Mouse (Mus musculus) spleen, embryonic (tissue): ENCODE measurements at regions not wholly inside any gene's neighbourhood (a gene's known extent, or its start where the extent isn't known, plus 50 kb on each side); places are given as distances from the start of the nearest gene placed in this dataset.

ENCODE experiments used
- CTCF ChIA-PET: fragments of 350-600 bp; sonication (Branson Sonifier 250); formaldehyde crosslinking; loops from one replicate; lab custom pipeline; 2022; lab: Charles Lee

DNA sequence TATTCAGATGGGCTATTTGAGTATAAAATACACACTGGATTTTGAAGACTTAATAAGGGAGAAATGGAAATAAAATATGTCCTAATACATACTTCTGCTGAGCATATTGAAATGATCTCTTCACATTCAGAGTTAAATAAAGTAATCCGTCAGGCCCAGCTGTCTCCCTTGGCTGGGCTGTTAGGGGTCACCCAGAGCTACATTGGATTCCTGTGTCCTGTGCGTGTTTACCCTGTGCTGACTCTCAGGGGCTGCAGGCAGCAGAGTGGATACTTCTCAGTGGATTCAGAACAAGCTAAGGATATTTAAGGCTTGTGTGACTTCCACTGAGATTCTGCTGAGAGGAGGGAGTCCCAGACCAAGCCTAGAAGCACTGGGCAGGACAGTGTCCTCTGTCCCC is 135.6 kb upstream of the Fstl4 start:
- CTCF ChIA-PET = no interaction called here

DNA sequence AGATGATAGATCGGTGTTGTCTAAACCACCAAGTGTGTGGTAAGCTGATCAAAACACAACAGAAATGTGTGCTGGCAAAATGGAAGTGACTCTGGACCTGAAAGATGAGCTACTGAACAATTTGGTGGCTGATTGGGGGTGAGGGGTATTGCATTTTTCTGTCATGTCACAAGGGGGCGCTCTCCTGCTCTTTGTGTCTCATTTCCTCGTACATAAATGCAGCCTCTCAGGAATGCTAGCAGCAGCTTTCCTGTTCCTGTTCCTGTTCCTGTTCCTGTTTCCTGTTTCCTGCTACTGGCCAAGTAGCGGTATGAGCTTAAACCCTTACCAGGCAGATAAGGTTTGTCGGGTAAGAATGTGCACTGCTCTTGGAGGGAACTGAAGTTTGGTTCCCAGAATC is 134.7 kb upstream of the Fstl4 start:
- CTCF ChIA-PET = no interaction called here

DNA sequence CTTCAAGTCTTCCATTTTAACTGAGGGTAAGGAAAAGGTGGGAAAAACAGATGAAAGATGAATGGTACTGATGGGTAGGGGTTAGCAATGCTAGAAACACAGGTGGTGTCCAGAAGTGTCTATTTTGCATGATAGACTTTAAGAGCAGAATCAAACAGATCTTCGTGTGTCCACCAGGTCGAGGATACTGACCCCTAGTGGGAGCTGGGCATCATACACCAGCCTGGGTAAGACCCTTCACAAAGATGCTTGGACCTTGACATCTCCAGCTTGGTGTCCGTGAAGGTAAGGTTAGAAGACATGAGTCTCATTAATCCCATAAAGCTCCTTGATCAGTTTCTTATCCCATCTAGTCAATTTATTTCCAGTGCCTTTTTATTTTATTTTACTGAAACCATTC is 132.9 kb upstream of the Fstl4 start:
- CTCF ChIA-PET = no interaction called here

DNA sequence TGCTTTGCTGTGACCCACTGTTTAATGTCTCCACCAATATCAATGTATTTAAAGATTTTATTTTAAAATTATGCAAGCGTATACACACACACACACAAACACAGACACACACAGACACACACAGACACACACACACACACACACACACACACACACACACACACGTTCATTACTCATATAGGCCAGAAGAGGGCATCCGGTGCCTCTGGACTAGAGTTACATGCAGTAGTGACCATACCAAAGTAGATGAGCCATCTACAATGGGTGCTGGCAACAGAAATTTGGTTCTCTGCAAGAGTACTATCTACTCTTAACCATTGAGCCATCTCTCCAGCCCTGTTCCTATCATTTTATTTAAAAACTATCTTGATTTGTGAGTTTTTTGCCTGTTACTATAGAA is 130.2 kb upstream of the Fstl4 start:
- CTCF ChIA-PET = interaction anchor here (0.6 kb wide), 1 partner anchor 700 kb away, joined by 12 read pairs; no protein-coding TSS in a partner anchor

DNA sequence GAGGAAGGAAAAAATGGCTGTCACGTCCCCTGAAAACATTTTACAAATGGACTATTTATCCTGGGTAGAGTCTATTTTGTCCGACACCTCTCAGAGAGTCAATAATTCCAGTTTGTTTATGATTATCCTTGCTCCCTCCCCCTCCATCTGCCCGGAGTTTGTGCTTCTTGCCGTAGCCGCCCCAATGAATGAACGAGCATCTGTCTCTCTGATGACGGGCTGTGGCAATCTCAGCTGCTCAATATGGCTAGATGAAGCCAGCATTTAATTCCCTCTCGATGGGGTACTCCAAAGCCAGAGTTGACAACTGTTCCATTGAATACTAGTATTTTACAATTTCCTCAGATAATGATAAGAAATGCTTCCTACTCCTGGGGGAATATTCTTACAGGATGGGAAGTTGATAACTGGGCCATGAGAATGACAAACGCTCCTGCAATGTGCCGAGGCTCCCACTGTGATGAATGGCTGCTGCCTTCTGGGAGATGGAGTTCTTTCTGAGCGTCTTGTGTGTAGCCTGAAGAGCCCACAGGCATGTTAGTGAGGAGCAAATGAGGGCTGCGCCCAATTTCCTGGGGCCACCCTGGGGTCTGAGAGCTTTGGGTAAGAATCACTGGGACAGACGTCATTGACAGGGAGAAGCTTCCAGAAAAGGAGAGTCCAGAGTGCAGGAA is 128.6 kb upstream of the Fstl4 start:
- CTCF ChIA-PET = no interaction called here

DNA sequence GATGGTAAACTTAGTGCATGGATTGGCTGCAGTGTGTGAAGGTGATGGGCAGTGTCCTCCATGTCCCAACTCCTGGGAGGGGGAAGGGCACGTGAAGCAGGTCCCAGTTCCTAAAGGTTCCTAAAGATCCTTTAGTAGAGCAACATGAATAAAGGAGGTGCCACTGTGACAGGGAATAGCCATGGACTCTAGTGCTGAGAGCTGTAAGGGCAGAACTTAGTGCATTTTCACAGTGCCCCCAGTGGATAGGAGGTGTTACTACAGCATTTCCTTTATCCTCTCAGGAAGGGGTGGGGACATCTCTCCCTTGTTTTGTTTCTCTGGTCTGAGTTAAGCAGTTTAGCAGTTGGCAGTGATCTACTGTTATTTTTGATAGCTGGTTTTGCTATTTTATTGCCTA is 125.5 kb upstream of the Fstl4 start:
- CTCF ChIA-PET = no interaction called here

DNA sequence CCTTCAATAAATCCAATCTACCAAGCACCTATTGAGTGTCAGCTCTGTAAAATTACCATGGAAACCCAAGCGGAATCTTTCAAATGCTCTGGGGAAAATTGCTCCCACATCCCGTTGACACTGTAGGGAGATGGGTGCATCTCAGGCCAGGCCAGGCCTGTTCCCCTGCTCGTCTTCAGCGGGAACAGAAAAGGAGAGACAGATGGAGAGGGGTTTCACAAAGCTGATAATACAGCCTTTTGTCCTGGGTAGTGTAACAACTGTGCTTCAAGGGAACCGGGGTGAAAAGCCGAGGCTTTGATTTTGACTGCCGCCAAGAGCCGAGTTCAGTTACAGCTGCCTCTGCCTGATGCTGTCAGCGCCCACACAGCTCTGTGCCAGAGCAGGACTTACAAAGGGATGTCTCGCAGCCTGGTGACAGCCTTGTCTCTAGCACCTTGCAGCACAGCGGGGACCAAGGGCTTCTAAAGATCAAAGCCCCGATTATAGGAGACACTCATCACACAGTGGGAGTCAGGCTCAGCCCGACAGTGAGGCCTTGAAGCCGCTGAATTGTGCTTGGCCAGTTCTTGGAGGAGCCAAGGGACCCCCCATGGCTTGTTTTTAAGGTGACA is 122.6 kb upstream of the Fstl4 start:
- CTCF ChIA-PET = no interaction called here

DNA sequence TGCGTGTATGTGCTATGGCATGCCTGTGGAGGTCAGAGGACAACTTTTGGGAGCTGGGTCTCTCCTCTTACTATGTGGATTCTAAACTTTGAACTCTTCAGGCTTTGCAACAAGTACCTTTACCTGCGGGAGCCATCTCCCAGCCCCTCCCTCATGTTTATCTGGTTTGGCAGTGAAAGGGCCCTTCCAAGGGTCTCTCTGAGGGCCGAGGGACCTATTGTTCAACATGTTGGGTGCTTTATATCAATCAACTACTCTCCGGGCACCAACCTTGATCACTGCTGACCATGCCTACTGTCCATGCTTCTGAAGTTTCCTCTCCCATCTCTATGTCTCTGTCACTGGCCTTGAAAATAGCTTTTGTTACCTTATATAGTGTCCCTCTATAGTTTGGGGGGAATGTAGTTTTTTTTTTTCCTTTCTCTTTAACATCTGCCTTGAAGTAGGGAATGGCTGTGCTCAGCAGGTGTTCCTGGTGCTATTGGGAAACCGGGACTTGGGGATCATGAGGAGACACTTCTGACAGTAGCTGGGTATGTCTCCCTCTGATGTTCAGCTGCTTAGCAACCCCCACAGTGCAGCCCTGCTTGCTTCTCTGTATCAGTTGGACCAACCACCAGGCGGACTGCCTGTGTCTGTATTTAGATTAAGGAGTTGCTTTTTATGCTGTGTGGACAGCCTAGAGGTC is 120.2 kb upstream of the Fstl4 start:
- CTCF ChIA-PET = no interaction called here

DNA sequence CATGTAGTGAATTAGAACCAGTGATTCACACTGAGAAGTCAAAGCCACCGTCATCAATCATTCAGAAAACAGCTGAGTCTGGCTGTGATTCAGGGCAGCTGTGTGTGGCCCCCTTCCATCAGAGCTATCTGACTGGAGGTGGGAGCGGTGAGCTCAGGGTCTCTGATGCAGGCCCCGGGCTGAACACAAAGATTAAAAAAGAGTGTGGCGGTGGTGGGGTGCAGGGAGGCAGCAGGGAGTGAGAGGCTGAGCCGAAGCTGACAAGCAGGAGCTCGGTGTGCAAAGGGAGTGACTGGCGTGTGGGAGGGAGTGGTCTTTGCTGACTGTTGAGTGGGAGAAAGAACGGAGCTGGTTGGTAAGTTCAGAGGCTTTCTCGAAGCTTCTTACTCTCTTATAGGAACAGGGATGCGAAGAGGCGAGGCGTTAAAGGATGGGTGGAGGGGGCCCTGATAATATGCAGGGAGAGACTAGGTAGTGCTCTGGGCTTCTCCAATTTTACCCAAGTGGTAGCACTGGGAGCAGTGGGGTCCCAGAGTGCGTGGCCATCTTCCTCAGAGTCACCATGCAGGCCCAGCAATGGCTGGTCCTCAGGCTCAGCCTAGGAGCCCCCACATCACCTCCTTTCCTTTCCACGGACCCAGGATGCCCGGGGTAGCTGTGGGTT is 116.1 kb upstream of the Fstl4 start:
- CTCF ChIA-PET = interaction anchor here (0.7 kb wide), 1 partner anchor 10 kb away, joined by 5 read pairs; no protein-coding TSS in a partner anchor

DNA sequence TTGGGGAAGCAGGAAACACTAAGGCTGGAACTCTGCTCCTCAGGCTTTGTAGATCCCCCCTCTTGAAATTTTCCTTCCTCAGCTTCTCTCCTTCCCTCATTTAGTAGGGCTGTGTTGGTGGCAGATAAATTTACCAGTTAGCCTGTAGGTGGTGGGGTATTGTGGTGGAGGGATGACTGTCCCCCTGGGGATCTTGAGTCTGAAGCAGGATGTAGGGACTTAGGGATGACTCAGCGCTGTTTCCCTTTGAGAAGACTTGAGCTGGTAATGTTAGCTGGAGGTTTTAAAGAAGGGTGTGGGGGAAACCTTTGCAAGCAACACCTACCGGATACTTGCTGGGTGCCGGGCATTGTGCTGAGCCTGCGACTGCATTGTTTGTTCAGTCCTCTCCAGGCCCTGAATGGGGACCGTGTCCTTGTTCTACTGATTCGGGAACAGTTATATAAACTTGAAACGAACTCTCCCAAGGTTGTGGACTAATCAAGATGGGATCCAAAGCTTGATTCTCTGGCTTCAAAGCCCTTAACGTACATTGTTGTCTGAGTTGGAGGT is 115.5 kb upstream of the Fstl4 start:
- CTCF ChIA-PET = no interaction called here

DNA sequence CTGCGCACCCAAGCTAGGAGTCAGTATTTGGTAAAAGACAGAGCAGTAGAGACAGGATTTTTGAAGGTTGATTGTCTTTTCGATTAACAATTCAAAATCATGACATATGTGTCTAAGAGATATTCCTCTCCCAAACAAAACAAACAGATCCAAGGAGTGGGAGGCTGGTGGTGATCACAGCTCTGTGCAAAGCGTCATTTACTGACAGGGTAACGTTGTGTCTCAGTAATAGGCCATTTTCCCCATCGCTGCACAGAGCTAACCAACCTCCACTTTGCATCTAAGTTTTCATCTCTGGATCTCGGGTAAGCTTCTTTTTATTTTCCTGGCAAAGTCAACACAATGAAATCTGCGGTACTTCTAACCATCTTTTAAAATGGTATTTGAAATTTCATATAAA is 109.8 kb upstream of the Fstl4 start:
- CTCF ChIA-PET = no interaction called here

DNA sequence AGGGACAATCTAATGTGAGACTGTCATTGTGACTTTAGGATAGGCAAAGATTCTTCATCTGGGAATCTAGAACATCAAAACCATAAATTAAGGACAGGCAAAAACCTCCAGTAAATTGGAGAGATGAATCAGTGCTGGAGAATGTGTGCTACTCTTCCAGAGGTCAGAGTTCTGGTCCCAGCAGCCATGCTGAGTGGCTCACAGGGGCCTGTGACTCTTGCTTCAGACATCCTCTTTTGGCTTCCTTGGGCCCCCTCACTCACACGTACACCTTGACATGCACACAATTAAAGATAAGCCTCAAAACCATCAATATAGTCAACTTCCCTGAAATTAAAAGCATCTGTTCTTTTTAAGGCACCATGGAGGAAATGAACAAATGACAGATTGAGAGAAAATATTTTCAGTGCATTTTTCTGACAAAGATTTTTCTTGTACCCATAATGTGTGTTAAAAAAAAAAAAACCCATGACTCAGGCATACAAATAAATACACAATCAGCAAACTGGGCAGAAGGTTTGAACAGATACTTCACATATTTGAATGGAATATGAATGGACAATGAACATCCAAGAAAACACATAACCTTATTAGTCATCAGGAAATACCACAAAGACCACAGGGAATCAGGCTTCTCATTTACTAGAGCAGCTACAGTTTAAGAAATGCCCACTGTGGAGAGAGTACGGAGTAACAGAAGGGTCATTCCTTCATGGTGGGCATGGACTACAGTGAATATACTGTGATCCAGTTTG is 108.5 kb upstream of the Fstl4 start:
- CTCF ChIA-PET = no interaction called here

DNA sequence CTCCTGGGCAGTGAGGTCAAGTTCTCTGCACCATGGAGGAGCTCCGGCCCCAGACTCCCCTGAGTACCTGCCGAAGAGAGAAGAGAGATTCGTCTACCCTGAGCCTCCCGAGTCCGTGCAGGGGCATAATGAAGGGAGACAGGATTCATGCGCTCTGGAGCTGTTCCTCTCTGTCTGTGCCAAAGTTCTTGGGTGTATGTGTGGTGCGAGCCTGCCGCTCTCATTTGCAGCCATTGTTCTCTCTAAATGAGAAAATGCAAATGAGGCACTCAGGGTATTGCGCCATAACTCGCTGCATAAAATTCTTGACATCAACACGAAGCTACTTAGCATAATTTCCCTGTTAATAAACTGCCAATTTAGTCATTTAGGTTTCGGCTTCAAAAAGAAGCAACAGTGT is 103.2 kb upstream of the Fstl4 start:
- CTCF ChIA-PET = no interaction called here

DNA sequence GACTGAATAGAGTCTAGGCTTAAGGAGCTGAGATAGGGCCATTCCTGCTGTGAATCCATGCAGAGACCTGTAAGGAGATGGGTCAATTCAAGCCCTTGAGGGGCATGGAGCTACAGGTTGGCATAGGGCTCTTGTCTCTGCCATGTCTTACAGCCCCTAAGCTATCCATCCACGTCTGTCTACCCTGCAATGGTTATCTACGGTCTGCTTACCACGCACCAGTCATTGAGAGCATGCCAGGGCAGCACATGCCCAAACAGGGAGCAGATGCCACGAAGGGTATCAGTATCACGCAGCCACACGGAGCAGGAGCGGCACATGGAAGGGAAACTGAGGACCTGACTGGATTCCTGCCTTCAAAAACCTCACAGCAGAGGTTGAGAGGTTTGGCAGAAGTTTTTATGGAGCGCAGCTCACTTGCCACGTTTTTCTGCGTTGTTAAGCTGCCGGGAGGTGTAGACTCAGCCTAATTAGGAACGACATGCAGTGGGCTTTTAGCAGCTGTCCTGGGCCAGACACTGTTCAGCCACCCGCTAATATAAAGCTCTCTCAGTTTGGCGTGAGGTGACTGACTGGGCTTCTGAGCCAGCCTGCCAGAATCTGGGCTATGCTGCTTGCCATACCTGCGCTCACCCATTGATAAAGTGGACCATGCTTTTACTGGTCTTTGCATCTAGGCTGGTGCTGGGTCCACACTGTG is 102.4 kb upstream of the Fstl4 start:
- CTCF ChIA-PET = no interaction called here

DNA sequence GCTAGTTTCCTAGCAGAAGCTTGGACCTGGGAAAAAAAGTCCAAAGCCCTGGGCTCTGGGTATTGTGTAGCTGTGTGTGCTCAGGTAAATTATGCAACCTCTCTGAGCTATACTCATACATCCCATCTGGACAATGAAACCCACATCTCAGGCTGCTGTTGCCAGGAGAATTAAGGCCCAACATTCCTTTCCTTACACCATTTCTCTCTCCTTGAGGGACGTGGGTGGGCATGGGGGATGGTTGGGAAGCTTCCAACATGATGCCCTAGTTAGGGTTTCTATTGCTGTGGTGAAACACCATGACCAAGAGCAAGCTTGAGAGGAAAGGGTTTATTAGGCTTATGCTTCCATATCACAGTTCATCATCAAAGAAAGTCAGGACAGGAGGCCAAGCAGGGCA is 99.1 kb upstream of the Fstl4 start:
- CTCF ChIA-PET = no interaction called here

DNA sequence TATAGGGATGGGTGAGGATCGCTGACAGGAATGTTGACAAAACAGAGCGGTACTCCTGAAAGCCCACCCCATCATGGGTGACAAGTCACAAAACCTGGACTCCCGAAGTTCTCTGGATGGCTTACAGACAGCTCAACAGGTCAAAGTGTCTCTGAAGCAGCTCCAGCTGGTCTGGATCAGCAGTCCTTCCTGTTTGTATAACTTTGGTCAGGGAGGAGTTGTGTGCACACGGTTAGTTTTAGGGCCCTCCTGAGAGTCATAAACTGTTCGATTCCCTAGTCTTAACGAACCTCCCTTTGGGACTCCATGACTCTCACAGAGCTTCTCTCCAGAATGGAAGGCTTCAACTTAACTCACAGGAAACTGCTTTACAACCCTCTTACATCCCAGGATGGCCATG is 89.4 kb upstream of the Fstl4 start:
- CTCF ChIA-PET = no interaction called here

DNA sequence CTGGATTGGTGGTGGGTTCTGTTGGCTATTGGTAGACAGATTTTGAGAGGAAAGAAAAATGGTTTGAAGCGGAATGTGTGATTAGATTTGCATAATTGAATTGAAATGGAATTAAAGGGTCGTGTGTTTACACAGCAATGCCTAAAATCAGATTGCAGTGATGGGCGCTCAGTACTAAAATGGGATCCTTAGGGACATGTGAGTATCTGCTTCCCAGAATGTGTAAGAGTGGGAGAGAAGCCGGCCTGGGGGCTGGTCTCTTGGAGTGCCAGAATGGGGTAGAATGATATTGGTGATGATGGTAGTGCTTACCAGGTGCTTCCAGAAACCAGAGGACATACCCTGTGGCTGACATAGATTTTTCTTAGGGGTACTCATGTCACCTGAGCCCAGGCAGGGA is 86.2 kb upstream of the Fstl4 start:
- CTCF ChIA-PET = no interaction called here

DNA sequence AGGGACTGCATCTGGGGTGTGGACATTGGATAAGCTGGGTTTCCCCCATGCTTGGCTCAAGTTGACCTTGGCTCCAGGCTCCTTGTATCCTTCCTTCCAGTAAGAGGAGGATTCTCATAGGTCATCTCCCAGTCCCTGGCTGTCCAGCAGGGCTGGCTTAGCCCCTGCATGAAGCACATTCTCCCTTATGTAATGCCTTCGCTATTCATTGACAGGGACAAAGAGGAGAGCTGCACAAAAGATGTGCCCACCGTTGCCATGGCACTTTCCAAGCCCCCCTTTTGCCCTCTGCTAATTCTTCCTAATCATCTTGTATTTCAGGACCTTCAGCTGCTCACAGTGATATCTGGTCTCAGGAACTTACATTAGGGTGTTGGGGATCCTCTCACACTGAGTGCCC is 79.0 kb upstream of the Fstl4 start:
- CTCF ChIA-PET = no interaction called here

DNA sequence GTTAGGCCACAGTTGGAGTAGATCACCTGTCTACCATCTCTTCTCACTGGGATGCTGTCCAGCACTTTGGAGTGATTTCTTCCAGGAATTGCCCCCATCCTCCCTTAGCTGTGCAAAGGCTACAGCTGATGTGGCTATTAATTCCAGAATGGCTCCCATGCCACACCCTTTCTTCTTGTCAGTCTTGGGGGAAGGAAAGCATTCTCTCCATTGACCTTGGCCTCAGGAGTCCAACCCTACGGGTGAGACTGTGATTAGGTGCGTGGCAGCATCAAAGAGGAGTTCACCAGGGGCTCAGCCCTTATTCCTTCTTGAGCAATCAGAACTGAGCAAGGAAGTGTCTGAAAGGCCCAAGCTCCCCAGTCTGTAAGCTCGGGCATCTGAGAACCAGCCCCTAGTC is 71.7 kb upstream of the Fstl4 start:
- CTCF ChIA-PET = no interaction called here

DNA sequence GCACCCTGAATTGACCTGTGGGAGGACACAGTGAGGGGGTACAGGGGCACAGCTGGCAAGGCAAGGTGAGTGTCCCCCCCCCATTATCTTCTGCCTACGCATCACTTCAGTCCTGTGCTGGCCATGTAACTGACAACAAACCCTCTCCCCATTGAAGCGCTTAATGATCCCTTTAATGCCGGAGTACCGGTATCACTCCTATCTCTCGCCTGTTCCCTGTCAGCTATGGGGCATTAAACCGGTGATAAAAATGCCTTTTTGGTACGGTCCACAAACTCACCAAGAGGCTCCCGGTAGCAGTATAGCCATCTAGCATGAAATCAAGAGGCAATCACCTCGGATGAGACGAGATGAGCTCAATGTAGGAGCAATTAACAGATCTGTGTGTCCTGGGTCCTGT is 62.8 kb upstream of the Fstl4 start:
- CTCF ChIA-PET = no interaction called here

DNA sequence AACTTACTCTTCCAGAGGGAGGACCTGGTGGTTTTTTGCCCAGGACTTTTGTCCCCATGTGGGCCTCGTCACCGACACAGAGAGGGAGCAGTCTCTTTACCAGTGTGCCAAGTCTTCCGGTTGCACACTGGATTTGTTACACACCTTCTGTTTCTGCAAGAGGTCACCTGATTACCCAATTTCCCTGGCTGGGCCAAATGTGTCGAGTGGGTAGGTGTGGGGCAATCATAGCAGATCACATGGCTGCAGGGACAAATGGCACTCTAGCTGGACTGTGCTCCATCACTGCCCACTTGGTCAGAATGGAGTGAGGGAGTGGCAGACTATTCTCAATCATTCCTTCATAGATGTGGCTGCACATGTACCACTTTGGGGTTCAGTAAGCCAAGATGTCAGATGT is 61.0 kb upstream of the Fstl4 start:
- CTCF ChIA-PET = no interaction called here
